Mouse (Mus musculus): ENCODE results near the gene Gm128. TPM values are rescaled to one million over a fixed set of nuclear protein-coding genes. Genes with fewer than 3 reads are reported as not detected.

Gene Gm128
- total RNA-seq, 2 experiments from 2014 or later = 0.12 TPM; not detected in 1

DNA sequence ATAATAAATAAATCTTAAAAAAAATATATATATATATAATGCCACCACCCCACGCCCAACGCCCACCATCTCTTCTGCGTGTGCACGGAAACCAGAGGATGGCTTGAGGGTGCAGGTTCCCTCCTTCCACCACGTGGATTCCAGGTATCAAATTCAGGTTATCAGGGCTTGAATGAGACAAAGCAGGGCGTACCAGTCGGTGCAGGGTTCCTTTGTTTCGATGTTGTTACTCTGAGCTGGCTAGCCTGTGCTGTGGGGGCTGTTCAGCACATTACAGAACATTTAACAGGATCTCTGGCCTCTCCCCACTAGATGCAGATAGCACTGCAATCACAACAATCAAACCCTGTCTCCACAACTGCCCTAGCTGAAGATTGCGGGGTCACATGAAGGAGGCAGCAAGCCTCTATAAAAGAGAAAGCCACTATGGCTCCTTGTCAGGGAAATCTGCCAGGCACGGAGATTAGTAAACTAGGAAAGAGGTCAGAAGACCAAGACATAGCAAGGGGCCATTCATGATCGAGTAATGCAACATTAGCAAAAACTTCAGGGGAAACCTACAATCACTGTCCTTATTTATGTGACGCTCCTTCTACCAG is 29.5 kb upstream of the Gm128 start:
- no peak for DNase-seq (ENCODE audit: extremely low spot score in 1 of 2, low spot score in 1 of 2)

DNA sequence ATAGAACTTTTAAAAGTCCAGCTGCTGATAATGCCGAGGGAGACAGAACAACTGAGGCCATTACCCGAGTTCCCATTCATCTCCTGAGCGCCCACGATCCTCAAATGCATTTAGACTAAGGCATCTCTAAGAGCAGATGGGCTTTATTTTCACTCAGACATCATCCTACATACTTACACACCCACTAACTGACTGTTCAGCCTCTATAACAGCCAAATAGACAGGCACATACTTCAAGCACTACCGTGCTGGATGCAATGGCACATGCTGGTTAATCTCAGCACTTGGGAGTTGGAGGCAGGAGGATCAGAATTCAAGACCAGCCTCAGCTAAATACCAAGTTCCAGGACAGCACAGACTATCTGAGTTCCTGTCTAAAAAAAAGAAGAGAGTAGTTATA is 28.4 kb upstream of the Gm128 start:
- DNase-seq (ENCODE audit: extremely low spot score in 1 of 2, low spot score in 1 of 2) = no peak

DNA sequence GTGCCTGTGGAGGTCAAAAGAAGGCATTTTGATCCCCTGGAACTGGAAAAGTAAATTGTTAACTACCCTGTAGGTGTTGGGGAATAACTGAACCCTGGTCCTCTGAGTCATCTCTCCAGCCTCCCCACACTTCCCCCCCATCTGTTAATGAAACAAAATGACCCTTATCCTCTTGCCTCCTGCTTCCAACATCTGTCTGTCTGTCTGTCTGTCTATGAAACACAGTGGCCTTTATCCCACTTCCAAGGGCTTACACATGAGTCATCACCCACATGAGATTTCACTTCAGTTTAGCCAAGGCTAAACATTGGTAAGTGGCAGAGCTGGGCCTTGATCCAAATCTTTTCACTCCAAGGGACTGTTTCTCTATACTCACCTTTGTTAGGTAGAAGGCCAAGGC is 26.5 kb upstream of the Gm128 start:
- no peak for DNase-seq (ENCODE audit: extremely low spot score in 1 of 2, low spot score in 1 of 2)

DNA sequence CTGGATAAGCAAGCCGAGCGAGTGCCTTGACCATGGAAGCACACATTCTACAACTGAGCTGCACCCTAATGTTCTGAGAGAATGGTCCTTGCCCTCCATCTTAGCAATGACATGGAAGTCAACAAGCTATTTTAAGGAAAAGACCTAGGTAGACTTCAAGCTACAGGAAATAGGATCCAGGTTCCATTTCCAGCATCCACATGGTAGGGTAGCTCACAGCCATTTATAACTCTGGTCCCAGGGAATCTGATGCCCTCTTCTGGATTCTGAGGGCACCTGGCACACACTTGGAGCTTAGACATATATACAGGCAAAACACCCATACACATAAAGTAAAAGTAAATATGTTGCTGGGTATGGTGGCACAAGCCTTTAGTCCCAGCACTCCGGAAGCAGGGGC is 24.7 kb upstream of the Gm128 start:
- DNase-seq (ENCODE audit: extremely low spot score in 1 of 2, low spot score in 1 of 2) = no peak

DNA sequence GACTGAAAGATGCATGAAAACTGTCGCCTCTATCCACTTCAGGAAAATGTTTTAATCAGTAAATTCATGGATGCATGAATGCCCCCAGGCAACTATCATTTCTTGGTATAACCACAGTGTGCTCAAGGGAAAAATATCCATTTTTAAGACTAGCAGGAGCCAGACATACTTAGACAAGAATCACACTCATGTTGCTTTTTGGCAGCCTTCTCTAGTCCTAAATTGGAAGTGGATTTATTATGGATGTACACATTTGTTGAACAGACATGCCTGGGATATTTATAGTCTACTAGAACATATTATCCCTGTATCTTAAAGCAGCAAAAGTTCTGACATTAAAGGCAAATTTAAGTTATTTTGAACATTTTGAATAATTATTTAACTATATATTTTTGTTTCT is 23.3 kb upstream of the Gm128 start:
- DNase-seq (ENCODE audit: extremely low spot score in 1 of 2, low spot score in 1 of 2) = no peak

DNA sequence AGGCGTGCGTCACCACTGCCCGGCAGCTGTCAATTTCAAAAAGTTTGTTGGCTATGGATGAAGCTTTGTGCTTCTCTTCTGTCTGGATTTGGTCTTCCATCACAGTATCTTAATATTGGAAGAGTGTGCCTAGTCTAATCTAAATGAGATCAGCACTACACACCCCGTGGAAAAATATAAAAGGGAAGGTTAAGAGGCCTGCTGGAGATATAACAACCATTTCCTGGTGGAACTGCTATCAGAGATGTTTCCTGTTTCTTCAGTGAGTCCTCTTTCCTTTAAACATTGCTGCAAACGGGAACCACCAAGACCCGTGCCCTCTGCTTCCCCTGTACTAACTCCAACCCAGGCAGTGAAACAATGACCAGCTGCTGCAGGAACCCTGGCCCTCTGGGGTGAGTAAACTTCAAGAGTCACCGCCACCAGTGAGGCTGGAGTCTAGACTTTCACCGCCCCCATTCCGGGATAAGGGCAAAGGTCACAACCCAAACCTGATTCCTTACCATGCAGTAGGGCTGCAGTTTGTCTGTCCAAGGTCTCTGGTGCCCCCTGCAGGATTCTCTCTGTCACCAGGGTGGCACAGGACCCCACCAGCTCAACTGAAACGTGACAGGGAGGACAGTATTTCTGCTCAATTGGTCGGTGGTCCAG is 21.8 kb upstream of the Gm128 start:
- DNase-seq (ENCODE audit: extremely low spot score in 1 of 2, low spot score in 1 of 2) = peak in 1 of 2 experiments; percentile 64

DNA sequence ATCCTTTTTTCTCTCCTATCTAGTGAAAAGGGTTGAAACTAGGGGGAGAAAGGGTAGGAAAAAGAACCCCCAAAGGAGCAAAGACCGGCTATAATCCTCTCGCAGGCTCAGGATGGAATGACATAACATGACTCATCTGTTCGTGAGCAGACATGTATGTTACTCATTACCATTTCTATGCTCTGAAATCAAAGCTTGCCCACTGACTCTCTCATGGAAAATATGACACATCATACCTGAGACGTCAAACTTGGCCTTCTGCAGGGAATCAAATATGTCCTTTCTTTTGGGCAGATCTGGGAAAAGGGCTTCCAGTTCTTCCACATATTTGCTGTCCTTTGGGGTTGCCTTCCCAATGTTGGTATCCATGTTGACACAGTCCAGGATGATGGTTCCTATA is 20.6 kb upstream of the Gm128 start:
- DNase-seq (ENCODE audit: extremely low spot score in 1 of 2, low spot score in 1 of 2) = no peak

DNA sequence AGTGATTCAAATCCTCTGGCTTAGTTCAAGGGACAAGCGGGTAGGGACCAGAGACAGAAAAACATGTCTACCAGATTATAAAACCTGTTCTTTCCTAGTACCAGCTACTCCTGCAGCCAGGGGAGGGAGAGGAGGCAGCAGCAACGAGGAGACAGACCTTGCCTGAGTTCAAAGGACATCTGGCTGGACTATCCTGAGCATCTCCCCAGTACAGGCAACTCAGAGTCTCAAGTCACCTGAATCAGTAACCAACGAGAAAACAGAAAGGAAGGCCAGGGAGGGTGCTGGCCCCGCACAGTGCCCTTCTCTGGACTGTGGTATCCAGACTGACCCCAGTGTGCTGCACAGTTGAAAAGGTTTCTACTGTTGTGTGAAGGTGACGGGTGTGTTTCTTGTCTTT is 15.5 kb upstream of the Gm128 start:
- DNase-seq (ENCODE audit: extremely low spot score in 1 of 2, low spot score in 1 of 2) = no peak

DNA sequence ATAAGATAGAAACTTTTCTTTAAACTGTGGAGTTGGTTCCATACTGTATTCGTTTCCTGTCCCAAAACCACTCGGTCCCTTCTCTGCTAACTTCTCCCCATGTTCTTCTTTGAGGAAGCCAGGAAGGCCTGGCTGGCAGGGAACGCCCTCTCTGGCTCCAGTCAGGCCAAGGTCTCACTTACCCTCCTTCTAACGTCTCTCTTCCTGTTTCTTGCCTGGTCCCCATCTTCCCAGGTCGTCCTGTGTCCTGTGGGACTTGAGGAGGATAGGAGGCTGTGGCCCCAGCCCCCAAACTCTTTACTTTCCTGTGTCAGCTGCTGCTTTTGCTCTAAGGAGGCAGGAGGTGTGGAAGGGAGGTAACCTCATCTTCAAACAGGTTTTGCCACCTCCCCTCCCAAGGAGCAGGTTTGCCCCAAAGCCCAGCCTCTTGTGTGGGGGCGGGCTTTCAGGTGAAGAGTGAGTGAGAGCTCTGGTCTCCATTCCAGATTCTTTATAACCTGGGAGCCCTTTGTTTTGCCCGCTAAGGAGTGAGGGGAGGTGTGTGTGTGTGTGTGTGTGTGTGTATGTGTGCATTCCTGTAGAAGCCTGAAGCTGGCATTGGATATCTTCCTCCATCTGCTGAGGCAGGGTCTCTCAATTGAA is 9.5 kb upstream of the Gm128 start, which contains the start of gene Bnipl:
Gene Bnipl (minus strand): TSS at position 411 of the 642 bp plus-strand sequence.
- DNase-seq (ENCODE audit: extremely low spot score in 1 of 2, low spot score in 1 of 2) = no peak

DNA sequence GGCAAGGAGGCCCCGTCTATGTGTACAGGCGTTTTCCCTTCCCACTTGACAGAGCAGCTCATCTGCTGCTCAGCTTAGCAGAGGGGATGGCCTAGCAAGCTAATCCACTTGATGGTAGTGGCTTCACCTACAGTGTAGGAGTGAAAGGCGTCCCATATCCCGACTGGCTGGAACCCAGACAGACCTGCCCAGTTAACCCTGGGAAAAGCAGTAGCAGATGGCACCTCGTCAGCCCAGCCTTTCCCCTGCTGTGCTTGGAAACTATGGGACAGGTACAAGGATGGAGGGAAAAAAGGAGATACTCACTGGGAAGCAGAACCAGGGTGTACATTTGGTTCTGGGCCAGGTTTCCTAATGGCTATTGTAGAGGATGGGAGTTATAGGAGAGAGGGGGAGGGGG is 9.0 kb upstream of the Gm128 start:
- DNase-seq (ENCODE audit: extremely low spot score in 1 of 2, low spot score in 1 of 2) = no peak

DNA sequence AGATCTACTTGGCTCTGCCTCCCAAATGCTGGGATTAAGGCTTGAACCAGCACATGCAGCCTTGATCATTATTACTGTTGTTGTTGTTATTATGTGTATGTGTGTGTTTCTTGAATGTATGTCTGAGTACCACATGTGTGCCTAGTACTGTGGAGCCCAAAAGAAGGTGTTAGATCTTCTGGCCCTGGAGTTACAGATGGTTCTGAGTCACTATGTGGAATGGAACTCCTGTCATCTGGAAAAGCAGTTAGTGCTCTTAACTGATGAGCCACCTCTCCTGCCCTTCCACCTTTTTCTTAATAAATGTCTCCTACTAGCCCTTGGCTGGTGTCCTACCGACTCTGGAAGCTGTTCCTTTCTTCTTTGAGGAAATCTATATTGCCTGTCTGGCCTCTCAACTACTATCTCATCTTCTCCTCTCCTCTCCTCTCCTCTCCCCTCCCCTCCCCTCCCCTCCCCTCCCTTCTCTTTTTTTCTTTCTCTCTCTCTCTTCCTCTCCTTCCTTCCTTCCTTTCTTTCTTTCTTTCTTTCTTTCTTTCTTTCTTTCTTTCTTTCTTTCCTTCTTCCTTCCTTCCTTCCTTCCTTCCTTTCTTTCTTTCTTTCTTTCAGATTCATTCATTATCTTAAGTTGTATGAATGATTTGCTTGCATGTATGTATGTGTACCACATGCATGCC is 6.4 kb upstream of the Gm128 start:
- no peak for DNase-seq (ENCODE audit: extremely low spot score in 1 of 2, low spot score in 1 of 2)

DNA sequence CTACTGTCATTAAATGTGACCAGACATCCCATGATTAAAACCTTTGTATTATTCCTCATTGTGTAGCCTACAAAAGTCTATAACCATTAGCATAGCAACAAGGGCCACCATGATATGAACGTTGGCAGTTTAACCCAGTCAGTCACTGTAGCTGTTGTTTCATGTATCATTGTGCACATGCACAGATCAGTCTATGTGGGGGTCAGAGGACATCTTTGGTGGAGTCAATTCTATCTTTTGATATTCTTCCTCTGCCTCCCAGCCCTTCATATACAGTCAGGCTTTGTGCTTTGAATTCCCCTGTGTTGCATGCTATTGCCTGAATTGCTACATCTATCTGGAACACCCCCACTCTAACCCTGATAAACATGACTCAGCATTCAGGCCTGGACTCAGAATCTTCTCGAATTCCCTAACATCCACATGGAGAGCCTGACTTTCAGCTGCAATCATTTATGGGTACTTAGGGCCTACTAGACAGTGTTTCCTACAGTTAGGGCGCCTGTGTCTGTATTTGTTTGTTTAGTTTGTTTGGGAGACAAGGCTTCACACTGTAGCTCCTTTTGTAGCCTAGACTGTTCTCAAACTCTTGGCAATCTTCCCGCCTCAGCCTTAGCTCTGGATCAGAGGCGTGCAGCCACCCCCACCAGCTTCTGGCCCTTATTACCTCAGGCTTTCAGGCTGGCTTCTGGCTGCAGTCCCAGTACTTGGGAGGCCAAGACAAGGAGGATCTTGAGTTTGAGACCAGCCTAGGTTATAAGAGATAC is 5.2 kb upstream of the Gm128 start:
- peak in 1 of 2 experiments; percentile 40 for DNase-seq (ENCODE audit: extremely low spot score in 1 of 2, low spot score in 1 of 2)

DNA sequence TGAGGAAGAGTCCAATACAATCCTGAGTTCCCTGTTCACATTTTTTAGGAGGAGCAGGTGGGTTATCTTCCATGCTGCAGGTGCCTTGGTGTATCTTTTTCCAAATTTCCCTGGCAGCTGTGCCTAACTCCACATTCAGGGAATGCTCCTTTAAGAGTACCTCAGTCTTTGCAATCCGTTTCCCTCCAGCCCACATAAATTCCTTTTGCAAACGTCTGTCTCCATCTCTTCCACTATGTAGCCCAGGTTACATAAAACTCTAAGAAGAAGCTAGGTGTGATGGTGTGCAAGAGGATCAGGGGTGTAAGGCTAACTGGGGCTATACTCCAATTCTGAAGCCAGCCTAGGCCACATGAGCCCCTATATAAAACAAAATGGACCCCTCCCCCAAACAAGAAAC is 1.7 kb upstream of the Gm128 start:
- no peak for DNase-seq (ENCODE audit: extremely low spot score in 1 of 2, low spot score in 1 of 2)

DNA sequence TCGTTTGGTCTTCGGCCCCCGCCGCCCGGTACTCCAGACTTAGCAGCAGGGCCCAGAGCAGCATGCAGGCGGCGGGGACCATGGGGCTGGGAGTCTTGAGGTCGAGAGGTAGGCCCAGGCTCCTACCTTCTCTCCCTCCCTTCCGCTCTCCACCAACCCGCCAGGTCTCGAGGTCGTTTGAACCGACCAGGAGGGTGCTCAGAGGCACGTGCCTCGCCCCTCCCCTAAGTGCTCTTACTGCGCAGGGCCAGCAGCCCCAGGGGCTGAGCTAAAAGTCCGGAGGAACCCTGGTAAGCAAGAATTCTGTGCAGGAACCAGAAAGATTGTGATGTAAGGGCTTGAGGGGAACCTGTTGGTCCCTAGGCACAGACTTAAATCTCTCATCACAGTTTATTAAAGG is 498 bp downstream of the Gm128 start:
- no peak for DNase-seq (ENCODE audit: extremely low spot score in 1 of 2, low spot score in 1 of 2)

DNA sequence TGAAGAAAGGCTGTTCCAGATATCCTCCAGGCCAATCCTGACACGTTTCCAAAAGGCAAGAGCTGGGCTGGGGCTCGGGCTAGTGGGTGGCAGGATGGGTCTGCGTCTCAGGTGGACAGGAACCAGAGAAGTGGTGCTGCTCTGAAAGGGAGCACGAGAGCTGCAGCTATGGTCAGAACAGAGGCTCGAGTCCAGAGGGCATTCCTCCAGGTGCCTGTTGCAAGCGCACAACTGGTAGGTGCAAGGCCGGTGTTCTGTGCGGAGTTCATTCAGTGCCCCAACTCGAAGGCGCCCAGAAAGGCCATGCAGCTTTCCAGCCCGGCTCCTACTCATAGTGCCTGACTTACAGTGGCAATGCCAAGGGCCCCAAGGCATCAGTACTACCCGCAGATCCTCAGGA is 1.4 kb downstream of the Gm128 start:
- DNase-seq (ENCODE audit: extremely low spot score in 1 of 2, low spot score in 1 of 2) = no peak

DNA sequence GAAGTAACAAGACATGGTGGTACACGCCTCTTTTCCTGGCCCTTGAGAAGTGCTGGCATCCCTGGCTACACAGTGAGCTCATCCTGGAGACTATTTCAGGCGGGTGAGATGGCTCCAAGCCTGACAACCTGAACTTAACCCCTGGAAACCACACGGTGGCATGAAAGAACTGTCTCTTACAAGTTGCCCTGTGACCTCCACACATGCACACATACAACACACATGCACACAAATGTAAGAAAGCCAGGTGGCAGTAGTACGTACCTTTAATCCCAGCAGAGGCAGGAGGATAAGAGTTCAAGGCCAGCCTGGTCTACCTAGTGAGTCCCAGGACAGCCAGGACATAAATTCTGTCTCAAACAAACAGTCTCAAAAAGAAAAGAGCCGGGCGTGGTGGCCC is 2.4 kb downstream of the Gm128 start:
- no peak for DNase-seq (ENCODE audit: extremely low spot score in 1 of 2, low spot score in 1 of 2)

DNA sequence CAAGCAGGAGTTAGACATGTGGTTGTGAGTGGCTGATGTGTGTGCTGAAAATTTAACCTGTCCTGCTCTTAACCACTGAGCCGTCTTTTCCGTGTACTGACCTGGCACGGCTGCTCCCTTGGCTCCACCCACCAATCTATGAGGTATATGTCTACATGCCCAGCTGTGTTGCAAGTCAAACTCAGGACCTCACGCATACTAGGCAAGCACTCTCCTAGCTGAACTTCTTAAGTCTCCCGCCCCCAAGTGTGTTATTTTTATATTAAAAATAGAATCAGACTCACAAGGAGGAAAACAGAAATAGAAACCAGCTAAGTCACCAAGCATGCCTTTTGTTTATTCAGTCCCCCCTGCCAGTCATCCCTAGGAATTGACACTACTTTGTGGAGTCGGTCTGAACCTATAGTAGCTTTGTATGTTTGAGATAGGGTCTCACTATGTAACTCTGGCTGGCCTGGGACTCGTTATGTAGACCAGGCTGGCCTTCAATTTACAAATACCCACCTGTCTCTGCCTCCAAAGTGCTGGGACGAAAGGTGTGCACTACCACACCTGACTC is 3.8 kb downstream of the Gm128 start:
- no peak for DNase-seq (ENCODE audit: extremely low spot score in 1 of 2, low spot score in 1 of 2)

DNA sequence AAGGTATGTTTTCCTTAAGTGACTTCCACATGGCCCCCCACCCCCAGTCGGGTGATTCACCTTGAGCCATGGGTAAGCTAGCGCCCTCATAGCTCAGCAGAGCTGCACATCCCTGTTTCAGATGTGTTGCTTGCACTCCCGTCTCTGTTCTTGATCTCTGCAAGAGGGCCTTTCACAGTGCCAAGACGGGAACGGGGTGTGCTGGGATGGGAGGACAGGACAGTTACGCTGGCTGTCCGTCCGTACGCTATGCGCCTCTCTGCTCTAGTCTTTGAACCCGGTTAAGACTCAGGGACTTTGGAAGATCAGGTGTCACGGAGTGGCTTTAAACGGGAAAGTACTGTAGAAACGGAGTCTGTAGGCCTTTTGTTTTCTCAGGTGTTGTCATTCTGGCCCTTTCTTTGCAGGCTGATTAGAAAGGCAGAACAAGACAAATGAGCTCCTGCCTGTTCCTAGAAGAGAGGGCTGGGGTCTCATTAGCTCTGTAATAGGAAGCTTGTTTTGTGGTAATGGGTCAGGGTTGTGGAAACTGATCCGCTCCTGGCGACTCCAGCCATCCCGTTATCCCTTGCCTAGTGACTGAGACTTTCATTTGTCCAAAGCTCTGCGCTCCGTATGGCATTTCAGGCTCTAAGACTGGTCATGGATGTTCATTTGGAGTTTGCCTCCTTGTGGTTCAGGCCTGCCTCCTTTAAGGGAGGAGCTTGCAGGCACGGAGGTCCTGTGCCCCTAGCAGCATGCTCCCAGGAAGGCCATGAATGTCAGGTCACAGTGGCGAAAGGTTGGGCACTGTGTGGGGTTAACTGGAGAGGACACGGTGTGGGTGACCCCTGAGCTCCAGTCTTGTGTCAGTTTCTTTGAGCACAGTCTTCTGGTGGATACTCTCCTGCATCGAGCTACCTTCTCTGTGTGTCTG is 5.8 kb downstream of the Gm128 start:
- no peak for DNase-seq (ENCODE audit: extremely low spot score in 1 of 2, low spot score in 1 of 2)

DNA sequence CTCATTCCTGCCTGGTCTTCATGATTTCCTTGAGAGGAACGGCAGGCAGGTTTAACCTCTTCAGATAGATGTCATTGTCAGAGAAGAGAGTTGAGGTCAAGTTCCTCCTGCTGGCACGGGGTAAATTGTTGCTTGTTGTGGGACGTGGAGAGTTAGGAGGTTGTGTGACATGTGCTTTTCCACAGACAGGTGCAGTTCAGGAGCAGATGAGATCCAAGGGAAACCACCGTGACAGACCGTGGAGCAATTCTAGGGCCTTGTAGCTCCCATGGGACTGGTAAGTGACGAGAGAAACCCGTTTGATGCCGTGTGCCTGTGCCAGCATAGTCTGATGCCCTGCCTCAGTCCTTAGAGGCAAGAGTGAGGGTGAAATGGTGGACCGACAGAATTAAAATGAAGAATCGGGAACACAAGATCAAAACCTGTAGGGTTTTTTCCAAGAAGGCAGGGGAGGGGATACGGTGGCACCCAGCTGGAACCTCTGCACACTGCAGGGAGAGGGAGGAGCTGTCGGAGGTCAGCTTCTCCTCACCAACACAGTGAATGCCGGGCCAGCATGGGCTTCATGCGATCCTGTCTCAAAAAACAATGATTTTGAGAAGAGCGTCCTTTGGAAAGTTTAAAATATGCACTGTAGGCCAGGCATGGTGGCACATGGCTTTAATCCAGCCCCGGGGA is 8.0 kb downstream of the Gm128 start:
- DNase-seq (ENCODE audit: extremely low spot score in 1 of 2, low spot score in 1 of 2) = no peak
